Mouse (Mus musculus): ENCODE results near the gene Myo1d.

DNA sequence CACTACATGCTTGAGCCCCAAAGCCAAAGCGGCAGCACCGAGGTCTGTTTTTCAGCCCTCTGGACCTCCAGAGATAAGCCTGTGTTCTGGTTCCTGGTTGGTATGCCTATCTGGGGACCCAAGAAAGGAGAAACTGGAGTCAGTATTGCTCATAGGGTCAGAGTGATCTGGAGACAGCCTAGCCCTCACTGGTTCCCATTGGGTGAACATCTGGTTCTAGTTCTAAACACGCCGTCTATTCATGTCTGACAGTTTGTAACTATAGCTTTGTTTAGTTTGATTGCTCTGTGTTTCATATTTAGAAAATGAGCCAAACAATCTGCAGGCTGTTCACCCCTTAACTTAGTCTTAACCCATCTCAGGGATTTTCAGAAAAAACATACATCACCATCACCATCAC lies 151.2 kb downstream of the Myo1d start:
- TF ChIP-seq CTCF (IDR thresholded peaks at IDR 0.05; ENCODE audit: control insufficient read depth, insufficient read depth, low read length), result no peak
- TF ChIP-seq POLR2A (IDR thresholded peaks at IDR 0.05; ENCODE audit: borderline replicate concordance, control insufficient read depth, low read depth, low read length), result no peak
